Mouse (Mus musculus) gastrocnemius, postnatal 10 days (tissue): ENCODE data around the gene Opn3. TPM values are rescaled to one million over a fixed set of nuclear protein-coding genes. Genes with fewer than 3 reads are reported as not detected.

Experiments
- DNase-seq: peaks from one replicate; pipeline ENCODE4 v3.0.0; 2021; ENCODE audit warnings: mixed read lengths
- total RNA-seq, 2 experiments: library from RNA; stranded (reverse); gene quantifications; 2 replicates each; pipeline ENCODE4 v1.2.3; 2021

The Opn3 gene
- total RNA-seq, 2 experiments from 2014 or later: 8.0 to 10.2 TPM

GRCm38 (mm10) chr1:175659900-175660299 lies 32.7 kb downstream of the Opn3 start:
- DNase-seq: no peak

- no peak for DNase-seq
Observed at GRCm38 (mm10) chr1:175648615-175649014, 44.0 kb downstream of the Opn3 start.

- DNase-seq: no peak
Observed at GRCm38 (mm10) chr1:175646952-175647351, 45.6 kb downstream of the Opn3 start.

GRCm38 (mm10) chr1:175643496-175644265 lies 48.9 kb downstream of the Opn3 start:
- no peak for DNase-seq

- no peak for DNase-seq
Observed at GRCm38 (mm10) chr1:175640435-175641150, 52.0 kb downstream of the Opn3 start.

GRCm38 (mm10) chr1:175639072-175639471 lies 53.5 kb downstream of the Opn3 start:
- no peak for DNase-seq

- DNase-seq: no peak
Observed at GRCm38 (mm10) chr1:175637677-175638076, 54.9 kb downstream of the Opn3 start.

GRCm38 (mm10) chr1:175632470-175632869 lies 60.1 kb downstream of the Opn3 start:
- DNase-seq: no peak

GRCm38 (mm10) chr1:175631721-175632221 lies 60.8 kb downstream of the Opn3 start:
- no peak for DNase-seq

- DNase-seq: no peak
Observed at GRCm38 (mm10) chr1:175631080-175631479, 61.5 kb downstream of the Opn3 start.

- DNase-seq: no peak
Observed at GRCm38 (mm10) chr1:175630345-175630744, 62.2 kb downstream of the Opn3 start.

GRCm38 (mm10) chr1:175629248-175629647 lies 63.3 kb downstream of the Opn3 start:
- DNase-seq: no peak

GRCm38 (mm10) chr1:175625990-175626692 lies 66.4 kb downstream of the Opn3 start:
- DNase-seq: no peak

GRCm38 (mm10) chr1:175625257-175625879 lies 67.2 kb downstream of the Opn3 start, which contains the start of gene Fh1:
TSS of gene Fh1 (minus strand) at chr1:175625635.
- peak; percentile 91 for DNase-seq

GRCm38 (mm10) chr1:175623656-175624055 lies 68.9 kb downstream of the Opn3 start:
- no peak for DNase-seq

- DNase-seq: no peak
Observed at GRCm38 (mm10) chr1:175619814-175620431, 72.7 kb downstream of the Opn3 start, which contains the start of gene Kmo. TSS of gene Kmo (plus strand) at chr1:175620381.

GRCm38 (mm10) chr1:175614992-175615391 lies 77.6 kb downstream of the Opn3 start:
- DNase-seq: no peak
